Mouse (Mus musculus) thymus, adult 2 months (tissue): ENCODE results near the gene Znrd1as. TPM values are rescaled to one million over a fixed set of nuclear protein-coding genes. Genes with fewer than 3 reads are reported as not detected.
"Not testable (repeated sequence)": the region's sequence is repeated elsewhere in the genome, so short reads cannot be mapped to it uniquely, and the experiment has no call there.

Source experiments
- DNase-seq: peaks from one replicate; pipeline ENCODE4 v3.0.0; 2021
- H3K27ac ChIP-seq: fragments of 200-500 bp; 2 replicates; pipeline ENCODE4 v1.5.1; 2012; ENCODE audit warnings: low read length, control low read depth; ENCODE audit not compliant: control insufficient read depth, insufficient read depth
- H3K27me3 ChIP-seq: fragments of 200-500 bp; 2 replicates; pipeline ENCODE4 v1.6.1; 2012; ENCODE audit warnings: mild to moderate bottlenecking, low read length, moderate library complexity, mixed read lengths; ENCODE audit not compliant: control insufficient read depth, insufficient read depth
- H3K36me3 ChIP-seq: fragments of 200-500 bp; 2 replicates; pipeline ENCODE4 v1.6.1; 2012; ENCODE audit warnings: mild to moderate bottlenecking, low read length, moderate library complexity; ENCODE audit not compliant: control insufficient read depth, insufficient read depth
- H3K4me1 ChIP-seq: fragments of 200-500 bp; replicated peaks from 2 replicates; pipeline ENCODE4 v1.6.1; 2012; ENCODE audit warnings: low read length; ENCODE audit not compliant: control insufficient read depth, insufficient read depth
- H3K4me3 ChIP-seq: fragments of 200-500 bp; 2 replicates; pipeline ENCODE4 v1.5.1; 2012; ENCODE audit warnings: mild to moderate bottlenecking, low read length, control low read depth, moderate library complexity; ENCODE audit not compliant: control insufficient read depth, insufficient read depth
- CTCF ChIP-seq: fragments of 200-500 bp; IDR thresholded peaks from 2 replicates; pipeline ENCODE4 v1.5.1; 2012; ENCODE audit warnings: mild to moderate bottlenecking, control low read depth, low read length, moderate library complexity, borderline replicate concordance; ENCODE audit not compliant: control insufficient read depth, poor library complexity, insufficient read depth; ENCODE audit errors: extremely low read depth
- POLR2A ChIP-seq: fragments of 200-500 bp; IDR thresholded peaks from 2 replicates; pipeline ENCODE4 v1.6.1; 2012; ENCODE audit warnings: mild to moderate bottlenecking, low read length, control low read depth, moderate library complexity; ENCODE audit not compliant: control insufficient read depth, poor library complexity, insufficient read depth; ENCODE audit errors: extremely low read depth
- WGBS: fragments of 180-500 bp; shearing (Covaris S2); methylation state at CpG from one replicate; pipeline ENCODE4 v1.1.7; 2018; 5-methylcytosine and 5-hydroxymethylcytosine counted together
- polyA plus RNA-seq: library from polyadenylated mRNA; depleted of rRNA; stranded (reverse); fragments of >200 nt; gene quantifications from 2 replicates; pipeline ENCODE4 v1.2.3, GENCODE M21; 2012

The Znrd1as gene
- polyA plus RNA-seq, 1 experiment = 0.85 TPM

DNA sequence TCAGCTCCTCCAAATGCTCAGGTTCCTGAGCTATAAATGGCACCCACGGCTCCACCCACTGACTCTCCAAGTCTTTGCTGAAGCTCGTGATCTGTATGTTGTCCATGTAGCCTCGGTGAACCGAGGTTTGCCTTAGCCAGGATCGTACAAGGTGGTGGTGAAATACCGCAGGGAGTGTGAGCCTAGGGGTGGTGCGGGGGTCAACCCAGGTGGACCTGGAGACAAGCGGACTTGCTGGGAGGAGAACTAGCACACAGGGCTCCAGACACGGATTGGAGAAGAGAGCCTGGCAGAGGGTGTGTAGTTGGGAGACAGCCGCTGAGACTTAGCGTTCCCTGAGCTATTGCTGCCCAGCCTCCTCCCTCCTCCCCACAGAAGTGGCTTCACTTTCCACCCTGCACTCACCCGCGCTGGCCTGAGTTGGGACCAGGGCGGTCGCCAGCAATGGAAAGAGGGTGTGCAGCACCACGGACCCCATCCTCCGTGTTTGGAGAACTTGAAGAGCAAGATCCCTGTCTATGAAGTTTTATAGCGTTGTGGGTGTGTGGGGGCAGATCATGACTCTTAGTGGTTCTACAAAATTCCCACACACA, 22.9 kb downstream of the Znrd1as start, which contains the start of gene 2410137M14Rik:
Gene 2410137M14Rik, minus strand, starts transcription at position 17 of the 593 bp plus-strand sequence.
- Histone ChIP-seq H3K36me3 (no peaks in the 10 kb centered on the region), H3K4me1 (peaks cover 2% of the 10 kb centered on the region; the same call in 1 of the 2 replicates), H3K27me3 (no peaks in the 10 kb centered on the region), H3K4me3 (no peak within 1 kb of the TSS), H3K27ac (no peak within 1 kb of the TSS)
- no peak for TF ChIP-seq POLR2A
- no peak for TF ChIP-seq CTCF
- WGBS = 59% methylated on average over 18 of the region's 18 CpGs
- no peak for DNase-seq

DNA sequence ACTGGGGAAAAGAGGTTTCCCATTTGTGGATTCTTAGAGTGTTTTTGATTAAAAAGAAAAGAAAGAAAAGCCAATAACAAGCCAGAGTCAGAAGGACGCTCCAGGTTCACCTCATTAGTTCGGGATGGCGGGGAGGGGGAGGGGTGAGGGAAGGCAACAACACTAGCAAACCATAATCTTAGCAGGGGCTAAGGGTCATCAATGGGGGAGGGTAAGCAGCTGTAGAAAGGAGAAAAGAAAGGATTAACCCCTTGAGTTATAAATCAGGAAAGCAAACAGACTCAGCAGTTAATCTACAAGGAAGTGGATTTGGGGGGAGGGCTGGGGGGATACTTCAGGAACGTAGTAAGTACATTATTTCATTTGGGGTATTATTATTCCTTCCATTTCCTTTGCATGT, 23.5 kb downstream of the Znrd1as start:
- Histone ChIP-seq H3K36me3 (no peaks in the 10 kb centered on the region), H3K27ac (no peak overlapping the region), H3K4me3 (no peak overlapping the region), H3K4me1 (peaks cover 2% of the 10 kb centered on the region; the same call in 1 of the 2 replicates), H3K27me3 (no peaks in the 10 kb centered on the region)
- TF ChIP-seq POLR2A = no peak
- TF ChIP-seq CTCF = no peak
- DNase-seq = no peak
- 68% methylated on average over 4 of the region's 4 CpGs for WGBS

DNA sequence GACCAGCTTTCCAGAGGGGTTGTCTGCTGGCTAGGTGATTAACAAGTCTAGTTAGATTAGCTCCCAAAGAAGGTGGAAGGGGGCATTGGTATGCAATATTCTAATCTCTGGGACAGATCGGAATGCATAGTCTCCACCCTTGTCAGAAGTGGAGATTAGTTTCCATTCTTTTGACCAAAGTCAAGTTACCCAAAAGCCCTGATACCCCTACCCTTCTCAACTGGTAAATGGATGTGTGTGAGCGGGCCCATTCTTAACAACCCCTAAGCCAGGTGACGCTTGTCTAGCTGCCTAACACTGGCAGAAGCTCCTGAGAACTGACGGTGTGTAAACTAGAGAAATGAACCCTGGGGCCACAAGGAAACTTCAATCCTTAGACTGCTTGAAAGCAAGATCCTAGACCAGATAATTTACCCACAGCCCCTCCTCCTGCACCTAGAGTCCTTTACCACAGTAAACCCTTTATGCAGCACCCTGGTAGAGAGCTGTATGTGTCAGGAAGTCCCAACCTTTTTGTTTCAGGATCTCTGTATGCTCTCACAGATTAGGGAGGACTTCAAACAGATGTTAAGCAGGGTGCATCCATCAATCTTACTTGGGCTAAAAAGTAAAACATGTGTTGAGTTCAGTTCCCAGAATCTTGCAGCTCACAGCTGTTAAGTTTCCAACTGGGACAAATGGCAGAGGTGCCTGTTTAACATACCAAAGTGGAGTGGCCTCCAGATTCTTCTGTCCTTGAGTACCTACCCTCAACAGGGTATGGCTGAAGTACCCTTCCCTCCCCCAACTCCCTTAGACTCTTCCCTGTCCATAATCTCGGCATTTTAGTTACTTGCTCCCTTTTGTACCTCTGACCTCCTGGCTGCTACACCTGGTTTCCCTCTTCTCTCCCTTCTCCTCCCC, 24.1 kb downstream of the Znrd1as start:
- Histone ChIP-seq H3K4me1 (peaks cover 2% of the 10 kb centered on the region; the same call in 1 of the 2 replicates), H3K27ac (no peak overlapping the region), H3K36me3 (no peaks in the 10 kb centered on the region), H3K4me3 (no peak overlapping the region), H3K27me3 (no peaks in the 10 kb centered on the region)
- no peak for TF ChIP-seq CTCF
- TF ChIP-seq POLR2A = no peak
- DNase-seq = no peak
- 37% methylated on average over 5 of the region's 5 CpGs for WGBS

DNA sequence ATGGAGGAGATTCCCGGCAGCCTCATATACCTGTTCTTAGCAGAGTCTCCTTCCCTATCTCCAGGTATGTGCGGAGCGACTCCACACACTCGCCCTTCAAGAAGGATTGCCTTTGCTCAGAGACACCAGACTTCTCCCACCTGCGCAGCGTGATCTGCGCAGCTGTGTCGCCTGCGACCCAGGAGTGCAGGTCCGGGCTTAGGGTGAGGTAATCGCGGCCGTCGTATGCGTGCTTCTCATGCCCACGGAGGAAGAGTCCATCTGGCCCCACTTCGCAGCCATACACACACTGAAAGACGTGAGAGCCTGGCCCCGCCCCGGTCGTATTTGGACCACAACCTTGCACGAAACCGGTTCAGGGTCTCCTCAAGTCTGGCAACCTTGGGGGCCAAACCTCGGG, 30.1 kb downstream of the Znrd1as start:
- H3K36me3 ChIP-seq = no peaks in the 10 kb centered on the region
- DNase-seq = no peak
- no peak overlapping the region for H3K27ac ChIP-seq
- 37% methylated on average over 24 of the region's 24 CpGs for WGBS
- no peaks in the 10 kb centered on the region for H3K4me1 ChIP-seq
- no peak for TF ChIP-seq CTCF
- no peak for TF ChIP-seq POLR2A
- no peak overlapping the region for H3K4me3 ChIP-seq
- no peaks in the 10 kb centered on the region; the same call in 1 of the 2 replicates for H3K27me3 ChIP-seq

DNA sequence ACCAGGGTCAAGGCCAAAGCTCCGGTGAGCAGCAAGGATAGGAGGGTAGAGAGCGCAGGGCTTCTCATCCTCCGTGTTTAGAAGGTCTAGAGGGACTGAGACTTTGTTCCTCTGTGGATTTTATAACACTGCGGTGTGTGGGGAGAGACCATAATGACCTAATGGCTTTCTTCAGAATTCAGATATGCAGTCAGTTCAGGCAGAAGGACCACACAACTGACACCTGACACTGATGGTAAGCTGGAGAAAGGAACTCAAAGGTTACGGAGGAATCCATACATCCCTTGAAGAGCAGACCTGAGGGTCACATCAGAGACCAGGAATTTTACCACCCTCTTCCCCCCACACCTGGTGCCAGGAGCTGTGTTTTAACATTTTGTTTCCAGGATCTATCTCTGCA, 31.0 kb downstream of the Znrd1as start, which contains the start of gene H2-M5:
Gene H2-M5, minus strand, starts transcription at position 101 of the 400 bp plus-strand sequence.
- H3K4me3 ChIP-seq = no peak within 1 kb of the TSS
- WGBS = 94% methylated on average over 5 of the region's 5 CpGs
- TF ChIP-seq POLR2A (no peak), CTCF (no peak)

DNA sequence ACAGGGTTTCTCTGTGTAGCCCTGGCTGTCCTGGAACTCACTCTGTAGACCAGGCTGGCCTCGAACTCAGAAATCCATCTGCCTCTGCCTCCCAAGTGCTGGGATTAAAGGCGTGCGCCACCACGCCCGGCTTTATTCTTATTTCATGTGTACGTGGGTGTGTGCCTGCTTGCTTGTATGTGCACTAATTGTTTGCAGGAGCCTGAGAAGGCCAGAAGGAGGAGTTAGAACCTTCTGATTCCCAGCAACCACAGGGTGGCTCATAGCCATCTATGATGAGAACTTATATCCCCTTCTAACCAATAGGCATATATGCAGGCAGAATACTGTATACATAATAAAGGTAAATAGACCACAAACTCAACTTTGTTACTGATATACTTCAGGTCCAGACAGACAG, 32.2 kb downstream of the Znrd1as start:
- H3K27me3 ChIP-seq, DNase-seq, H3K4me3 ChIP-seq, H3K4me1 ChIP-seq, H3K36me3 ChIP-seq, H3K27ac ChIP-seq: not testable (repeated sequence)
- WGBS = 94% methylated on average over 6 of the region's 6 CpGs

More for the DNA sequence above, 31.0 kb downstream of the Znrd1as start, which contains the start of gene H2-M5:
- no peaks in the 10 kb centered on the region for H3K4me1 ChIP-seq
- no peaks in the 10 kb centered on the region; the same call in 1 of the 2 replicates for H3K27me3 ChIP-seq
- H3K36me3 ChIP-seq = no peaks in the 10 kb centered on the region
- no peak for DNase-seq
- no peak within 1 kb of the TSS for H3K27ac ChIP-seq
